ENCODE assay signal across 7 mouse cellular contexts in the genomic region with DNA sequence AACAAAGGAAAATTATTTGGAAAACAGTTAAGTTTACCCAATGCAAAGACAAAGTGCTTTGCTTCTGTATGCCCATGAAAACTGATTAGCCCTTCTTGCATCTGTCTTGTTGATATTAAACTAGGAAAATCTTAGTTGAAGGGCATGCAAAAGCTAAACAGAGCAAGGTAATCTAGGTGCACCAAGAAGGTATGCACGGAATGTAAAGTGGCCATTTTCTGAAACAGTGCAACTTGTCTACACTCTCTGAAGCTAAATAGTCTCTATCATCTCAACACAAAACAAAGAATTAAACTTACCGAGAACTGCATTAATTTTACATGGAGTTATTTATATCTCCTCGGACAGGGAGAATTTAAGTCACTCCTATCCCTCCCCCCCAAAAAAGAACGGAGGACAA. TPM values are rescaled to one million over a fixed set of nuclear protein-coding genes. Genes with fewer than 3 reads are reported as not detected.
DNase-seq lines count a peak whose midpoint lies in the region; ATAC-seq and TF ChIP-seq lines count a peak whose summit lies in the region.

No protein-coding gene starts in this region.

- H3K9me3 ChIP-seq in lung, embryonic 14.5 days (ENCODE audit: low read depth, low read length): no peaks in the 10 kb centered on the region
- no peaks in the 10 kb centered on the region for H3K9me3 ChIP-seq in forebrain, embryonic 10.5 days
- H3K9me3 ChIP-seq in limb, embryonic 12.5 days: no peaks in the 10 kb centered on the region

- no peak for TF ChIP-seq POLR2A in olfactory bulb, adult 2 months (IDR thresholded peaks at IDR 0.05; ENCODE audit: insufficient read depth, low read depth, low read length)

- H3K27ac ChIP-seq in lung, embryonic 14.5 days (ENCODE audit: low read depth): peak overlapping the region; percentile 71
- H3K27ac ChIP-seq in forebrain, embryonic 10.5 days: peak overlapping the region; percentile 91
- H3K27ac ChIP-seq in limb, embryonic 12.5 days: peak overlapping the region; percentile 83
- H3K27ac ChIP-seq in olfactory bulb, adult 2 months (ENCODE audit: insufficient read depth, low read depth, low read length): peak overlapping the region; percentile 93

- peak; percentile 48 for DNase-seq in lung, embryonic 14.5 days
- no peak for DNase-seq in lung, postnatal 25 days (ENCODE audit: low spot score)
- DNase-seq in forebrain, embryonic 10.5 days (ENCODE audit: extremely low spot score, low spot score): no peak
- DNase-seq in Muller cell, postnatal 12 days (ENCODE audit: inconsistent ontology term): no peak
- no peak for DNase-seq in retina, embryonic 14.5 days (ENCODE audit: low spot score)

- H3K4me1 ChIP-seq in lung, embryonic 14.5 days (ENCODE audit: insufficient read depth): peaks cover 31% of the 10 kb centered on the region
- H3K4me1 ChIP-seq in forebrain, embryonic 10.5 days: peaks cover 46% of the 10 kb centered on the region
- H3K4me1 ChIP-seq in limb, embryonic 12.5 days (replicated peaks): peaks cover 48% of the 10 kb centered on the region
- no peaks in the 10 kb centered on the region for H3K4me1 ChIP-seq in olfactory bulb, adult 2 months (ENCODE audit: control insufficient read depth, insufficient read depth, low read length)

- H3K36me3 ChIP-seq in lung, embryonic 14.5 days (ENCODE audit: insufficient read depth): no peaks in the 10 kb centered on the region
- peaks cover 6% of the 10 kb centered on the region for H3K36me3 ChIP-seq in forebrain, embryonic 10.5 days (replicated peaks)
- peaks cover 4% of the 10 kb centered on the region; the same call in 1 of the 2 replicates for H3K36me3 ChIP-seq in limb, embryonic 12.5 days

- H3K4me2 ChIP-seq in lung, embryonic 14.5 days: peak overlapping the region; percentile 69
- peak overlapping the region; percentile 70 for H3K4me2 ChIP-seq in limb, embryonic 12.5 days

- peak overlapping the region; percentile 49 for H3K9ac ChIP-seq in lung, embryonic 14.5 days
- H3K9ac ChIP-seq in limb, embryonic 12.5 days (replicated peaks): peak overlapping the region; percentile 71

- ATAC-seq in lung, embryonic 14.5 days (ENCODE audit: insufficient read depth): no peak
- no peak; the same call in 1 of the 2 replicates for ATAC-seq in limb, embryonic 12.5 days (ENCODE audit: insufficient number of reproducible peaks, insufficient read depth, low FRiP score, low TSS enrichment, low read depth)

- 5% methylated on average over 4 of the region's 4 CpGs for WGBS in lung, embryonic 14.5 days
- WGBS in forebrain, embryonic 10.5 days: 23% methylated on average over 4 of the region's 4 CpGs
- 15% methylated on average over 4 of the region's 4 CpGs for WGBS in limb, embryonic 12.5 days
- WGBS in olfactory bulb, adult 2 months: 4% methylated on average over 4 of the region's 4 CpGs

- no peak for TF ChIP-seq CTCF in lung, embryonic 14.5 days (IDR thresholded peaks at IDR 0.05; ENCODE audit: low read depth)
- no peak for TF ChIP-seq CTCF in olfactory bulb, adult 2 months (IDR thresholded peaks at IDR 0.05; ENCODE audit: insufficient read depth, low read depth, low read length)

- H3K4me3 ChIP-seq in lung, embryonic 14.5 days (ENCODE audit: low read depth, low read length): peak overlapping the region; percentile 48
- peak overlapping the region; percentile 60 for H3K4me3 ChIP-seq in forebrain, embryonic 10.5 days
- peak overlapping the region; percentile 52 for H3K4me3 ChIP-seq in limb, embryonic 12.5 days (replicated peaks)
- H3K4me3 ChIP-seq in olfactory bulb, adult 2 months (ENCODE audit: insufficient read depth, low read depth, low read length): peak overlapping the region; percentile 75

- no peaks in the 10 kb centered on the region for H3K27me3 ChIP-seq in lung, embryonic 14.5 days (ENCODE audit: insufficient read depth, low read length)
- H3K27me3 ChIP-seq in forebrain, embryonic 10.5 days (ENCODE audit: poor library complexity, severe bottlenecking): no peaks in the 10 kb centered on the region
- H3K27me3 ChIP-seq in limb, embryonic 12.5 days: no peaks in the 10 kb centered on the region

RNA-seq across cellular contexts. Expression of a gene that starts 16.2 kb away (rescaled TPM):
- 113 and 114 TPM in 2 replicates for polyA plus RNA-seq in lung, embryonic 14.5 days (2014; fragmentation: Nextera tagmentation; extraction: Ambion mirVana)
- 128 and 131 TPM in 2 replicates for polyA plus RNA-seq in forebrain, embryonic 10.5 days (2016; fragmentation: Nextera tagmentation; extraction: Ambion mirVana)
- 117 and 118 TPM in 2 replicates for polyA plus RNA-seq in limb, embryonic 12.5 days (2016; fragmentation: Nextera tagmentation; extraction: Ambion mirVana)
- polyA plus RNA-seq in olfactory bulb, adult 2 months (2012; ENCODE audit: insufficient read depth, insufficient read length, low replicate concordance, missing spikeins): not detected in 2 replicates

RNA-seq across cellular contexts. Expression of a gene that starts 39.5 kb away (rescaled TPM):
- polyA plus RNA-seq in lung, embryonic 14.5 days (2014; fragmentation: Nextera tagmentation; extraction: Ambion mirVana): 0.70 and 1.1 TPM in 2 replicates
- 3.1 and 3.8 TPM in 2 replicates for polyA plus RNA-seq in forebrain, embryonic 10.5 days (2016; fragmentation: Nextera tagmentation; extraction: Ambion mirVana)
- polyA plus RNA-seq in limb, embryonic 12.5 days (2016; fragmentation: Nextera tagmentation; extraction: Ambion mirVana): 0.35 and 0.98 TPM in 2 replicates
- not detected in 2 replicates for polyA plus RNA-seq in olfactory bulb, adult 2 months (2012; ENCODE audit: insufficient read depth, insufficient read length, low replicate concordance, missing spikeins)

Comparison
In these comparisons a context has a peak if more than half of its experiments do, and no peak if none do; other contexts are left out.
1. RNA of a gene that starts 16.2 kb away (polyA plus RNA-seq): 128 to 131 TPM in forebrain, embryonic 10.5 days, 117 to 118 TPM in limb, embryonic 12.5 days and 113 to 114 TPM in lung, embryonic 14.5 days; not detected in olfactory bulb, adult 2 months; every median in the first group is over 100 times any median in the second.
2. Peak in every context shown above with its lines, with median percentiles within 50 percentile points of each other: H3K27ac ChIP-seq and H3K4me3 ChIP-seq.